8 mouse cellular contexts compared by ENCODE assay signal in the genomic region with DNA sequence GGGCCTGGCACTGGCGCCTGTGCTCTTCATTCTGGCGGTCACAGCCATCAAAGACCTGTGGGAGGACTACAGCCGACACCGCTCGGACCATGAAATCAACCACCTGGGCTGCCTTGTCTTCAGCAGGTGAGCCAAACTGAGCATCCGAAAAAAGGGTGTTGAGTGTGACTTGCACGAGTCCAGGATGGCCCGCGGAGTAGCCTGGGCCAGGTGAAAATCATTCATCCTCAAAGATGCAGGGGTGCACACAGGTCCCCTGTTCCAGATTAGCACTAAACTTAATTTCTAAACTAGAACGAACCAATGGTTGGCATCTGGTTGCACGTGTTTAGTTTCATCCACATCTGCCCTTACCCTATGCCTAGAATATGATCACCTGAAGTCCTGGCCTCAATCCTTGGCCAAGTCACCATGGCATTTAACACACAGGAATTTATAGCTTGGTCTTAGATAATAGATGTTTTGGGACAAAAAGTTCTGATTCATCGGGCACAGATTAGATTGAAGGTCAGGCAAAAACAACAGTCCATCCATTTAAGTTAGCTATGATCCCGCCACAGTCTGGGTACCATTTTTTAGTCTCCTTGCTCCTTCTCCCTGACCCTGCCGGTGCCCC. TPM values are rescaled to one million over a fixed set of nuclear protein-coding genes. Genes with fewer than 3 reads are reported as not detected.
DNase-seq lines count a peak whose midpoint lies in the region; ATAC-seq and TF ChIP-seq lines count a peak whose summit lies in the region.

No protein-coding gene starts in this region.

- WGBS in thymus, adult 2 months, result 22% methylated on average over 14 of the region's 14 CpGs
- 18% methylated on average over 14 of the region's 14 CpGs for WGBS in liver, embryonic 14.5 days (ENCODE audit: insufficient replicate concordance)

- no peaks in the 10 kb centered on the region for H3K27me3 ChIP-seq in thymus, adult 2 months (ENCODE audit: control insufficient read depth, insufficient read depth, low read length)
- peaks cover 13% of the 10 kb centered on the region for H3K27me3 ChIP-seq in liver, embryonic 14.5 days (ENCODE audit: control insufficient read depth, insufficient read depth, low read length)

- no peaks in the 10 kb centered on the region for H3K36me3 ChIP-seq in thymus, adult 2 months (ENCODE audit: control insufficient read depth, insufficient read depth, low read length)
- H3K36me3 ChIP-seq in liver, embryonic 14.5 days (replicated peaks; ENCODE audit: control insufficient read depth, insufficient read depth, low read depth), result no peaks in the 10 kb centered on the region

- no peak overlapping the region for H3K27ac ChIP-seq in thymus, adult 2 months (ENCODE audit: control insufficient read depth, insufficient read depth, low read length)
- H3K27ac ChIP-seq in liver, embryonic 14.5 days, result no peak overlapping the region

- ATAC-seq in liver, embryonic 14.5 days (ENCODE audit: insufficient read depth), result peak; percentile 6; the same call in 1 of the 2 replicates

- TF ChIP-seq POLR2A in thymus, adult 2 months (IDR thresholded peaks at IDR 0.05; ENCODE audit: control insufficient read depth, extremely low read depth, insufficient read depth, low read length, poor library complexity), result no peak

- H3K4me1 ChIP-seq in thymus, adult 2 months (replicated peaks; ENCODE audit: control insufficient read depth, insufficient read depth, low read length), result peaks cover 29% of the 10 kb centered on the region
- H3K4me1 ChIP-seq in liver, embryonic 14.5 days (replicated peaks; ENCODE audit: control insufficient read depth in 2 of 2, insufficient read depth in 2 of 2, low read length in 1 of 2), result peaks cover 0 to 2% of the 10 kb centered on the region in 2 experiments; a peak in 1 of 4 replicates

- H3K9me3 ChIP-seq in liver, embryonic 14.5 days (ENCODE audit: control insufficient read depth, low read length), result no peaks in the 10 kb centered on the region

- H3K9ac ChIP-seq in liver, embryonic 14.5 days (replicated peaks), result no peak overlapping the region

- H3K4me3 ChIP-seq in thymus, adult 2 months (ENCODE audit: control insufficient read depth, insufficient read depth, low read length), result peak overlapping the region; percentile 92
- H3K4me3 ChIP-seq in liver, embryonic 14.5 days (ENCODE audit: insufficient read depth in 1 of 2, low read depth in 2 of 2, low read length in 2 of 2), result peak overlapping the region; percentile 54 to 55

- peak overlapping the region; percentile 61 for H3K4me2 ChIP-seq in liver, embryonic 14.5 days (ENCODE audit: low read depth)

- TF ChIP-seq EP300 in liver, embryonic 14.5 days (IDR thresholded peaks at IDR 0.05; ENCODE audit: low read depth), result no peak

- DNase-seq in adrenal gland, adult 8-10 months, result peak; percentile 21
- no peak for DNase-seq in adrenal gland, adult 18-20 months (ENCODE audit: low spot score in 2 of 2)
- DNase-seq in thymus, adult 2 months, result no peak
- DNase-seq in thymus, postnatal 4 days, result no peak
- DNase-seq in liver, embryonic 14.5 days (ENCODE audit: low read depth in 3 of 3, low spot score in 3 of 3), result no peak
- no peak for DNase-seq in right cerebral cortex, postnatal 14 days
- no peak for DNase-seq in natural killer cell, adult 2 months (ENCODE audit: low spot score in 2 of 2)
- no peak for DNase-seq in layer of hippocampus, postnatal 36 days

- no peak for TF ChIP-seq CTCF in thymus, adult 2 months (IDR thresholded peaks at IDR 0.05; ENCODE audit: borderline replicate concordance, control insufficient read depth, extremely low read depth, insufficient read depth, low read length, poor library complexity)
- TF ChIP-seq CTCF in liver, embryonic 14.5 days (IDR thresholded peaks at IDR 0.05; ENCODE audit: low read depth), result no peak

RNA-seq across cellular contexts. Expression of a gene that starts 2.9 kb away (rescaled TPM):
- total RNA-seq in adrenal gland, adult 8-10 months (2022), result 100 to 1,000 TPM in 1 of 4 experiments, 10 to 100 TPM in 3; 72.7 to 102 (median 89.1) TPM
- total RNA-seq in adrenal gland, adult 18-20 months (2021), result 10 to 100 TPM; 52.4 to 70.9 TPM
- 54.7 and 54.8 TPM in 2 replicates for polyA plus RNA-seq in thymus, adult 2 months (2012; rRNA removed)
- polyA plus RNA-seq in liver, embryonic 14.5 days (2012; rRNA removed), result 0.58 and 0.60 TPM in 2 replicates
- 0.42 and 0.52 TPM in 2 replicates for polyA plus RNA-seq in liver, embryonic 14.5 days (2014; fragmentation: Nextera tagmentation; extraction: Ambion mirVana)
- total RNA-seq in layer of hippocampus, postnatal 36 days (2021), result 1 to 10 TPM; 6.8 to 7.9 TPM

Comparison
In these comparisons a context has a peak if more than half of its experiments do, and no peak if none do; other contexts are left out.
1. RNA of a gene that starts 2.9 kb away (total RNA-seq): 72.7 to 102 TPM in adrenal gland, adult 8-10 months and 52.4 to 70.9 TPM in adrenal gland, adult 18-20 months; 6.8 to 7.9 TPM in layer of hippocampus, postnatal 36 days; every median in the first group is over 4 times any median in the second.